Mouse (Mus musculus): ENCODE measurements at regions not wholly inside any gene's neighbourhood (a gene's known extent, or its start where the extent isn't known, plus 50 kb on each side); places are given as distances from the start of the nearest gene placed in this dataset.

- no peak for DNase-seq (ENCODE audit: low read depth, low spot score)
Observed at GRCm38 (mm10) chr10:38147421-38147820, 674.2 kb downstream of the Rfpl4b start.

- no peak for DNase-seq (ENCODE audit: low read depth, low spot score)
Observed at GRCm38 (mm10) chr10:38139196-38139595, 682.4 kb downstream of the Rfpl4b start.

GRCm38 (mm10) chr10:38121911-38122573, 699.5 kb downstream of the Rfpl4b start:
- DNase-seq (ENCODE audit: low read depth, low spot score): no peak

GRCm38 (mm10) chr10:38118601-38119000, 703.0 kb downstream of the Rfpl4b start:
- DNase-seq (ENCODE audit: low read depth, low spot score): no peak

GRCm38 (mm10) chr10:38116516-38116915, 705.1 kb downstream of the Rfpl4b start:
- no peak for DNase-seq (ENCODE audit: low read depth, low spot score)

- DNase-seq (ENCODE audit: low read depth, low spot score): no peak
Observed at GRCm38 (mm10) chr10:38114194-38114593, 707.4 kb downstream of the Rfpl4b start.

- no peak for DNase-seq (ENCODE audit: low read depth, low spot score)
Observed at GRCm38 (mm10) chr10:38108591-38108990, 713.0 kb downstream of the Rfpl4b start.

GRCm38 (mm10) chr10:38103570-38103969, 718.0 kb downstream of the Rfpl4b start:
- DNase-seq (ENCODE audit: low read depth, low spot score): no peak

GRCm38 (mm10) chr10:38078521-38078920, 743.1 kb downstream of the Rfpl4b start:
- no peak for DNase-seq (ENCODE audit: low read depth, low spot score)

- DNase-seq (ENCODE audit: low read depth, low spot score): no peak
Observed at GRCm38 (mm10) chr10:38072394-38072793, 749.2 kb downstream of the Rfpl4b start.

GRCm38 (mm10) chr10:38059050-38059449, 762.5 kb downstream of the Rfpl4b start:
- DNase-seq (ENCODE audit: low read depth, low spot score): no peak

- no peak for DNase-seq (ENCODE audit: low read depth, low spot score)
Observed at GRCm38 (mm10) chr10:38010452-38010851, 811.1 kb downstream of the Rfpl4b start.

GRCm38 (mm10) chr10:37995691-37996445, 825.7 kb downstream of the Rfpl4b start:
- no peak for DNase-seq (ENCODE audit: low read depth, low spot score)

- DNase-seq (ENCODE audit: low read depth, low spot score): no peak
Observed at GRCm38 (mm10) chr10:37988297-37989263, 833.0 kb downstream of the Rfpl4b start.

GRCm38 (mm10) chr10:37978899-37979539, 840.3 kb upstream of the Marcks start:
- DNase-seq (ENCODE audit: low read depth, low spot score): no peak

- DNase-seq (ENCODE audit: low read depth, low spot score): no peak
Observed at GRCm38 (mm10) chr10:37960051-37960450, 821.3 kb upstream of the Marcks start.

- no peak for DNase-seq (ENCODE audit: low read depth, low spot score)
Observed at GRCm38 (mm10) chr10:37914780-37915179, 776.1 kb upstream of the Marcks start.

GRCm38 (mm10) chr10:37911669-37912068, 772.9 kb upstream of the Marcks start:
- no peak for DNase-seq (ENCODE audit: low read depth, low spot score)

GRCm38 (mm10) chr10:37908276-37908675, 769.6 kb upstream of the Marcks start:
- no peak for DNase-seq (ENCODE audit: low read depth, low spot score)

- DNase-seq (ENCODE audit: low read depth, low spot score): no peak
Observed at GRCm38 (mm10) chr10:37907731-37908130, 769.0 kb upstream of the Marcks start.

- no peak for DNase-seq (ENCODE audit: low read depth, low spot score)
Observed at GRCm38 (mm10) chr10:37887961-37888360, 749.2 kb upstream of the Marcks start.
